Mouse (Mus musculus) splenic B cell, adult 2 months (primary cell): ENCODE data around the gene Bpifa6.
"Not testable (repeated sequence)": the region's sequence is repeated elsewhere in the genome, so short reads cannot be mapped to it uniquely, and the experiment has no call there.

ENCODE experiments used
- DNase-seq: peaks from one replicate; pipeline ENCODE4 v3.0.0-alpha.2; 2011; ENCODE audit warnings: low read depth, low spot score
- H3K27me3 ChIP-seq: 2 replicates; pipeline ENCODE4 v1.6.1; 2012; ENCODE audit warnings: mild to moderate bottlenecking, low read length, moderate library complexity, mixed read lengths; ENCODE audit not compliant: control insufficient read depth, poor library complexity, insufficient read depth, severe bottlenecking
- H3K36me3 ChIP-seq: 2 replicates; pipeline ENCODE4 v1.6.1; 2012; ENCODE audit warnings: mild to moderate bottlenecking, low read length, moderate library complexity, mixed read lengths; ENCODE audit not compliant: control insufficient read depth, poor library complexity, insufficient read depth, severe bottlenecking

Bpifa6 gene

DNA sequence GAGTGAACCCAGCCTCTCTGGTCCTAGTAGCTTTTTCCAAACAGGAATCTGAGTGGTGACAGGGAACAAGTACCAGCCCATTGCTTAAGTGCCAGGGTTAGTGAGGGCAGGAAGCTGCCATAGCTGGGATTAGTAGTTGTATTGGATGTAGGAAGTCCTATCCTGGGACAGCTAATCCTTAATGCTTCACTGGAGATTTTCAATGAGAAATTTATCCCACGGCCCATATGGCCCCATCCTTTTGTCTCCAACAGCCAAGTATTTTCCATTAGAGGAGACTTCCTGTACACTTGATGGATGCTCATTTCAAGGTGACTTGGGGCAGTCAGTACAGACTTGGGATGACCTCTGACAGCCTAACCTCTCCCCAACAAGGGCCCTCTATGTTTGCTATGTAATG, 29.7 kb downstream of the Bpifa6 start:
- no peaks in the 10 kb centered on the region for H3K36me3 ChIP-seq
- no peaks in the 10 kb centered on the region for H3K27me3 ChIP-seq
- DNase-seq: no peak

DNA sequence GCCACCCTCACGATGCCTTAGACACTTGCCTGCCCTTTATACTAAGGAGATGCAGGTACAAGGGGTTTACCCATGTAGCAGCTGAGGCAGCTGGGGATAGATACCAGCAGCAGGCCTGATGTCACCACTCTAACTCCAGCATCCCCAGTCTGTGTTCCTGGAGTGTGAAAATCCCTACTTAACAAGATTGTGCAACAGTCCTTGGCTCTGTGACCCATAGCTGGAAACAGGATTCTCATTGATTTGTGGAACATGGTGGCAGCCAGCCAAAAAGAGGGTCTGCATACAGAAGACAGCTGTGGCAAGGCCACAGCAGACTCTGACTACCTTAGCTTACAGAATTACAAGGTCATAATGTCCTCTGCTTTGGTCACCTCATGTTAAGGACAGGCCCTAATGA, 30.3 kb downstream of the Bpifa6 start:
- DNase-seq: no peak
- no peaks in the 10 kb centered on the region for H3K27me3 ChIP-seq
- H3K36me3 ChIP-seq: no peaks in the 10 kb centered on the region

DNA sequence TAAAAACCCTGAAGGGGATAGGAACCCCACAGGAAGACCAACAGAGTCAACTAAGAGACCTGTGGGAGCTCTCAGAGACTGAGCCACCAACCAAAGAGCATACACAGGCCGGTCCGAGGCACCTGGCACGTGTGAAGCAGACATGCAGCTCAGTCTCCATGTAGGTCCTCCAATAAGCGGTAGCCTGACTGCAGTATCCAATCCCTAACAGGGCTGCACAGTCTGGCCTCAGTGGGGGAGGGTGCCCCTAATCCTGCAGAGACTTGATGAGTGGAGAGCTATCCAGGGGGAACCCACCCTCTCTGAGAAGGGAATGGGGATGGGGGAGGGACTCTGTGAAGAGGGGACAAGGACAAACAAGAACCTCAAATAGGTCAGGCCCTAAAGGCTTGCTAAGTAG, 31.0 kb downstream of the Bpifa6 start:
- Histone ChIP-seq H3K36me3 (no peaks in the 10 kb centered on the region), H3K27me3 (no peaks in the 10 kb centered on the region)
- no peak for DNase-seq

DNA sequence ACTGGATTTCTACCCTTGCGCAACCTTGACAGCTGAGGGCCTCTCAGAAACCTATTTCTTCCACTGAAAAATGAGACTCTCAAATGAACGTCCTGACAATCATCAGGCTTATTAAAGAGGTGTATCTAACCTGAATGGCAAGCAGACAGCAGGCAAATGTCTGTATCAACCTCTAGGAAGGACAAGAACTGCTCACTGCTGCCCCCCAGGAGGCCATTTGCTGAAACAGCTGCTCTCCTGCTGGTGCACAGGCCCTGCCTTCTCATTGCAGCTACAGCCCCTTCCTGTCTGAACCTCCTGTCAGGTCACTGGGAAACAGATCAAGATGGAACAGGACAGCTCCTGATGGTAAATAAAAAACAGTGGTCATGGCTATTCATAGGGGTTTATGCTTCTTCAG, 31.6 kb downstream of the Bpifa6 start:
- Histone ChIP-seq H3K36me3 (no peaks in the 10 kb centered on the region), H3K27me3 (no peaks in the 10 kb centered on the region)
- DNase-seq: no peak

DNA sequence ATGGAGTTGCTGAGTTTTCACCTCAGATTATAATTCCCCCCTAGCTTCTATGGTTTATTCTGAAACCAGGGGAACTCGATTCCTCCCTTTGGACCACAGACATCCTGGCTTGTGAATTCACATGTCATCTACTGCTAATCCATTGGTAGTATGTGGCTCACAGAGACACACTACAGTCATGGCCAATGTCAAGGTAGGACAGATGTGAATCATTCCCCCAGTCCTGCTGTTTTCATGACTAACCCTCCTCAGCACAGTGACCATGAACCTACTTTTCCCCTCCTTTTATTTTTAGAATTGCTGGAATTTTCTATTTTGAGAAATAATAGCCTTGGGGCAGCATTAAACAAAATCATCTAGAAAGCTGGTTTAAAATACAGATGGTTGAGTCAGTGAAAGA, 32.6 kb downstream of the Bpifa6 start:
- H3K36me3 ChIP-seq: no peaks in the 10 kb centered on the region
- no peak for DNase-seq
- no peaks in the 10 kb centered on the region for H3K27me3 ChIP-seq

DNA sequence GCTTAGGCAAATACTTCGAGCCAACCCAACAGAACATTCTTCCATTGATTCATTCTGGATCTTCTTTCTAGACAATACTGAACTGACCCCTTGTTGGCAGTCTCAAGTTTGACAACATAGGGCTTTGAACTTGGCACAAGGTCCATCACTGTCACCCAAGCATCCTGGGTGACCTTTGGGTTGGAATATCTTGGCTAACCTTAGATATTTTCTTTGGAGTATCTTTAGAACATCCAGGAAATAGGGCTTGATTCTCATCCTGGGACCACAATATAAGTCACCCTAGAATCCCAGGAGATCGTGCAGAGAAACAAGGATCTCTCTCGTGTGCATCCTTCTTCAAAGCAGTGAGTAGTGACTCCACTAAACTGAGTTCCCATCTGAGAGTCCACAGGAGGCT, 33.2 kb downstream of the Bpifa6 start, which contains the start of gene Bpifa2:
TSS of gene Bpifa2 (plus strand) at position 301 of the 400 bp plus-strand sequence.
- no peaks in the 10 kb centered on the region for H3K36me3 ChIP-seq
- H3K27me3 ChIP-seq: no peaks in the 10 kb centered on the region

DNA sequence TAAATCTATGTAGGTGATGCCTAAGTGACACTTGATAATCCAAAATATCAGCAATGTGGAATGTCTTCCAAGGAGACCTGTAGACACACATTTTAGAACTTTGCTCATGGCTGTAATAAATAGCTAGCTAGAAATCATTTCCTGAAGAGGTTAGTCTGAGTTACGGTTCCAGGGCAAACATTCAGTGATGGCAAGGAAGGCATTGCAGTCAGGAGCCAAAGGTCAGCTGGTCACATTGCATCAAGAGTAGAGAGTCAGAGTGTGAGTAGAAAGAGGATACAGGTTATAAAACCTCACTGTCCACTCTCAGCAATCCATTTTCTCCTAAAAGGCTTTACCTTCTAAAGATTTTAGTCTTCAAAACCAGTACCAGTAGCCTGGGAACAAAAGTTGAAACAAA, 43.2 kb downstream of the Bpifa6 start:
- DNase-seq: no peak
- H3K27me3 ChIP-seq: no peaks in the 10 kb centered on the region
- no peaks in the 10 kb centered on the region for H3K36me3 ChIP-seq

More for the DNA sequence above, 33.2 kb downstream of the Bpifa6 start, which contains the start of gene Bpifa2:
- DNase-seq: no peak

DNA sequence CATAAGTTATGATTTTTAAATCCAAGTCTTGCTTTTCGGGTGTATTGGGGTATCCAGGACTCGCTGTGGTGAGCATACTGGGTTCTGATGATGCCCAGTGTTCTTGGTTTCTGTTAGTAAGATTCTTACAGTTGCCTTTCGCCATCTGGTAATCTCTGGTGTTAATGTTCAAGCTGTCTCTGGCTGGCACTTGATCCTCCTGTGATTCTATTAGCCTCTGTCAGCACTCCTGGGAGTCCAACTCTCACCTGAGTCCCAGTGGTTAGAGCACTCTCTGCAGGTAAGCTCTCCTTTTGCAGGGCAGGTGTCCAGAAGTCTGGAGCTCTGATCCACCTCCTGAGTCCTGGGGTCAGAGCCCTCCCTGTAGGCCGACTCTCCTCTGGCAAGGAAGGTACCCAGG, 49.9 kb downstream of the Bpifa6 start:
- DNase-seq, H3K27me3 ChIP-seq, H3K36me3 ChIP-seq: not testable (repeated sequence)

DNA sequence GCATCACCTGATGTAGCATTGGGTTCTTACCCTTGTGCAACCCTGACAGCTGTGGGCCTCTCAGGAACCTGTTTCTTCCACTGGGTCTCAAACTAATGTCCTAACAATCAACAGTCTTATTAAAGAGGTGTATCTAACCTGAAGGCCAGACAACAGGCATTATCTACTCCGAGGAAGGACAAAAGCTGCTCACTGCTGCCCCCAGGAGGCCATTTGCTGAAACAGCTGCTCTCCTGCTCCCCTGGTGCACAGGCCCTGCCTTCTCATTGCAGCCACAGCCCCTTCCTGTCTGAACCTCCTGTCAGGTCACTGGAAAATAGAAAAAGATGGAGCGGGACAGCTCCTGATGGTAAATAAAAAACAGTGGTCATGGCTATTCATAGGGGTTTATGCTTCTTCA, 64.2 kb downstream of the Bpifa6 start:
- no peaks in the 10 kb centered on the region for H3K27me3 ChIP-seq
- peak; percentile 37 for DNase-seq
- no peaks in the 10 kb centered on the region for H3K36me3 ChIP-seq

DNA sequence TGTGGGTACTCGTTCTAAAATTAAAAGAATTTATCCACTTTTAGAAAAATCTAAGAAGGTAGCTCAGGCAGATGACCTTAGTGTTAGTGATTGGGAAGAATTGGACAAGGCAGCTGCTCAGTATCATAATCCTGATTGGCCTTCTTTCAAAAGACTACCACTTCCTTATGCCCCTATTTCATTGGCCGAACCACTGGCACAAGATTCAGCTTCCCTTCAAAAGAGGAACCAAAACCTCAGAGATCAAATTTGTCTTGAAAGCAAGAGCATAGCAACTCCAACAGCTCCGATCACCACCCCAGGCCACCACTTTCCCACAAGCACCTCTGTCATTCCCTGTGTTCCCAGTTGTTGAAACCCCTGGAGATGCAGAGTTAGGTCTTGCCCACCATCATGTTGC, 70.0 kb downstream of the Bpifa6 start:
- Histone ChIP-seq H3K36me3 (no peaks in the 10 kb centered on the region), H3K27me3 (no peaks in the 10 kb centered on the region)
- DNase-seq: no peak
